Mouse (Mus musculus) intestine, embryonic 15.5 days (tissue): ENCODE measurements around the gene Man1b1. TPM values are rescaled to one million over a fixed set of nuclear protein-coding genes. Genes with fewer than 3 reads are reported as not detected.

Source experiments
- ATAC-seq: fragments of 200-750 bp; cut with Nextera tagmentation; 2 replicates; pipeline ENCODE4 v1.8.0; 2017; ENCODE audit warnings: moderate TSS enrichment, moderate library complexity
- H3K27ac ChIP-seq: fragments of 300-500 bp; sonication (generic); 2 replicates; pipeline ENCODE4 v1.5.1; 2015; ENCODE audit warnings: mild to moderate bottlenecking, inconsistent platforms
- H3K27me3 ChIP-seq: fragments of 300-500 bp; sonication (generic); replicated peaks from 2 replicates; pipeline ENCODE4 v1.6.1; 2015; ENCODE audit warnings: inconsistent platforms
- H3K36me3 ChIP-seq: fragments of 300-500 bp; sonication (generic); 2 replicates; pipeline ENCODE4 v1.6.1; 2015; ENCODE audit warnings: inconsistent platforms
- H3K4me1 ChIP-seq: fragments of 300-500 bp; sonication (generic); replicated peaks from 2 replicates; pipeline ENCODE4 v1.6.1; 2015; ENCODE audit warnings: inconsistent platforms
- H3K4me2 ChIP-seq: fragments of 300-500 bp; sonication (generic); replicated peaks from 2 replicates; pipeline ENCODE4 v1.6.1; 2015; ENCODE audit warnings: mild to moderate bottlenecking, inconsistent platforms
- H3K4me3 ChIP-seq: fragments of 300-500 bp; sonication (generic); replicated peaks from 2 replicates; pipeline ENCODE4 v1.5.1; 2015; ENCODE audit warnings: inconsistent platforms
- H3K9ac ChIP-seq: fragments of 300-500 bp; sonication (generic); 2 replicates; pipeline ENCODE4 v1.6.1; 2015; ENCODE audit warnings: inconsistent platforms
- H3K9me3 ChIP-seq: fragments of 300-500 bp; sonication (generic); 2 replicates; pipeline ENCODE4 v1.6.1; 2016; ENCODE audit warnings: inconsistent platforms
- WGBS: fragments of 180-500 bp; shearing (Covaris S2); methylation state at CpG from one replicate; pipeline ENCODE4 v1.1.7; 2015; 5-methylcytosine and 5-hydroxymethylcytosine counted together
- polyA plus RNA-seq: library from polyadenylated mRNA; unstranded; fragments of >200 nt; fragmentation: Nextera tagmentation; extraction: Ambion mirVana; gene quantifications from 2 replicates; pipeline ENCODE4 v1.2.1, GENCODE M21; 2015

Gene Man1b1
- polyA plus RNA-seq, 1 experiment from 2014 or later, result 40.2 TPM

DNA sequence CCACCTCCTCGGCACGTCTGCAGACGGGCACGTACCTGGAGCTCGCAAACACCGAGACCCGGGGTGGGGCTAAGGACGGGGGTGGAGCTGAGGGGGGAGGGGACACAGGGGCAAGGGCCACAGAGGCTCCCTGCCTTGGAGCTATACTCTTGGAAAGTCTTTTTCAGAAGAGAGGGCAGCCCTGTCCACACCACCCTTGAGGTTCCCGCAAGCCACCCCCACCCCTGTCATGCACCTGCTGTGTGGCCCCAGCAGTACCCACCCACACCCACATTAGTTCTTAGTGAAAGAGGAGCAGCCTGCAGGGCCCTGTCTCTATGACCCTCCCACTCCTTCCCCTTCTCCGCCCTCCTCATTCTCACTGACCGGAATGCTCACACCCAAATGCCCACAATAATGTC is 20.6 kb upstream of the Man1b1 start:
- H3K9me3 ChIP-seq, result no peaks in the 10 kb centered on the region
- WGBS, result 3% methylated on average over 11 of the region's 11 CpGs
- peak overlapping the region; percentile 25; the same call in 1 of the 2 replicates for H3K4me3 ChIP-seq
- H3K27me3 ChIP-seq, result peaks cover 65% of the 10 kb centered on the region
- H3K4me2 ChIP-seq, result peak overlapping the region; percentile 53
- H3K36me3 ChIP-seq, result no peaks in the 10 kb centered on the region
- ATAC-seq, result peak; percentile 93
- no peak overlapping the region for H3K27ac ChIP-seq
- no peak overlapping the region for H3K9ac ChIP-seq
- H3K4me1 ChIP-seq, result 0 out of 2 replicates have a peak, but pooled peaks cover 3% of the 10 kb centered on the region

- Histone ChIP-seq H3K4me1 (peaks cover 3% of the 10 kb centered on the region; the same call in 1 of the 2 replicates), H3K9ac (no peak overlapping the region), H3K4me2 (peak overlapping the region; percentile 75), H3K36me3 (no peaks in the 10 kb centered on the region), H3K27ac (no peak overlapping the region), H3K9me3 (no peaks in the 10 kb centered on the region), H3K27me3 (peaks cover 47% of the 10 kb centered on the region), H3K4me3 (peak overlapping the region; percentile 27)
- 6% methylated on average over 31 of the region's 31 CpGs for WGBS
- peak; percentile 31; the same call in 1 of the 2 replicates for ATAC-seq
These were observed 13.8 kb upstream of the Man1b1 start for GRCm38 (mm10) chr2:25318119-25318966.

GRCm38 (mm10) chr2:25318971-25319773 is 13.0 kb upstream of the Man1b1 start, which contains the start of gene Grin1:
Grin1 (minus strand) TSS chr2:25319187.
- Histone ChIP-seq H3K27me3 (peaks cover 45% of the 10 kb centered on the region), H3K9ac (no peak within 1 kb of the TSS)
- 10% methylated on average over 58 of the region's 58 CpGs for WGBS

DNA sequence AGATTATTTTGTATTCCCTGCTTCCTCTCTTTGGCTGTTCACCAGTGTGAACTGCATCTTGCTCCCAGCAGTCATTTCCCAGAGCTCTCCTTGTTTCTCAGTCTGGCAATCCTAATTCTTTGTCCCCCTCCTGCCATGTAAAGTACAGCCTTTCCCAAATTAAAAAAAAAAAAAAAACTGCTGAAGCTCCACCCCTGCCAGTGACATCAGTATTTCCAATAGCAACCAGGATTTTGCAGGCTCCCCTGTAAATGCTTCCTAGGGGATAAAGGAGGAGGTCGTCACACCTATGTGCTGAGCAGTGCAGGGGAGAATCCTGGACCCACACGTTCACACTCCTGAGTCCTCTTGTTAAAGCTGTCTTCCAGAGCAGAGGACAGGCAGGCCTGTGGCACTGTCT is 12.1 kb upstream of the Man1b1 start:
- no peak overlapping the region for H3K4me3 ChIP-seq
- H3K27me3 ChIP-seq, result peaks cover 43% of the 10 kb centered on the region
- no peak overlapping the region for H3K27ac ChIP-seq
- H3K9me3 ChIP-seq, result no peaks in the 10 kb centered on the region
- WGBS, result 18% methylated on average over 2 of the region's 2 CpGs
- no peak for ATAC-seq
- H3K36me3 ChIP-seq, result no peaks in the 10 kb centered on the region
- no peak overlapping the region for H3K4me2 ChIP-seq
- no peak overlapping the region for H3K9ac ChIP-seq
- peaks cover 3% of the 10 kb centered on the region; the same call in 1 of the 2 replicates for H3K4me1 ChIP-seq

More at GRCm38 (mm10) chr2:25318971-25319773, 13.0 kb upstream of the Man1b1 start, which contains the start of gene Grin1:
- Histone ChIP-seq H3K4me2 (peak within 1 kb of the TSS; percentile 75), H3K4me3 (peak within 1 kb of the TSS; percentile 27), H3K9me3 (no peaks in the 10 kb centered on the region), H3K27ac (no peak within 1 kb of the TSS), H3K4me1 (peaks cover 3% of the 10 kb centered on the region; the same call in 1 of the 2 replicates), H3K36me3 (no peaks in the 10 kb centered on the region)
- ATAC-seq, result peak; percentile 73

DNA sequence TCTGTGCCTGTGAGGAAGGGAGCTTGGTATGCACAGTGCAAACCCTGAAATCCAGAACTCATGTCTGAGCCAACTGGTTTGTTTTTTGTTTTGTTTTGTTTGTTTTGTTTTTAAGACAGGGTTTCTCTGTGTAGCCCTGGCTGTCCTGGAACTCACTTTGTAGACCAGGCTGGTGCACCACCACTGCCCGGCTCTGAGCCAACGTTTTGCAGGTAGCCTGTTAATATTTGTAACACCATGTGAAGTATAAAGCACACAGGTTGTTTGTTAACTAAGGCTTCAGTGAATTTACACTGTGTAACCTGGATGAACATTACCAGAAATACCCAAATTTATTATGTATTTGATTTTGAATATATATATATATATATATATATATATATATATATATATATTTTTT is 6.1 kb upstream of the Man1b1 start:
- H3K4me1 ChIP-seq, result no peaks in the 10 kb centered on the region
- H3K36me3 ChIP-seq, result no peaks in the 10 kb centered on the region
- H3K9ac ChIP-seq, result no peak overlapping the region
- no peaks in the 10 kb centered on the region for H3K9me3 ChIP-seq
- H3K27me3 ChIP-seq, result no peaks in the 10 kb centered on the region
- H3K4me3 ChIP-seq, result no peak overlapping the region
- 72% methylated on average over 2 of the region's 2 CpGs for WGBS
- H3K4me2 ChIP-seq, result no peak overlapping the region
- ATAC-seq, result no peak
- no peak overlapping the region for H3K27ac ChIP-seq

DNA sequence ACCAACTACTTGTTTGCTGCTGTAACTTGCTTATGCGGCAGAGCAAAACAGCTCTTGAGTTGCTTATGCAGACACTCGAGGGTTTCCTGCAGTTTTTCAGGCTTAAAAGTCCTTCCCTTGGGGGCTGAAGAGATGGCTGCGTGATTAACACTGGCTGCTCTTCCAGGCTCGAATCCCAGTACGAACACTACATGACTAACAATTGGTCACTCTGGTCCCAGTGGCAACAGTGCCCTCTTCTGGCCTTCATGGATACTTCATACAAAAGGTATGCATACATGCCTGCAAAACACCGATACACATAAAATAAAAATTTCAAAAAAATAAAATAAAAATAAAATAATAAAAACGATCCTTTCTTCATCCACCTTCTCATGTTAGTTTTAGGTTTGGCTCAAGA is 3.7 kb upstream of the Man1b1 start:
- Histone ChIP-seq H3K4me2 (no peak overlapping the region), H3K4me3 (no peak overlapping the region), H3K9me3 (no peaks in the 10 kb centered on the region), H3K9ac (no peak overlapping the region), H3K27me3 (no peaks in the 10 kb centered on the region), H3K36me3 (no peaks in the 10 kb centered on the region), H3K27ac (no peak overlapping the region), H3K4me1 (peaks cover 8% of the 10 kb centered on the region)
- ATAC-seq, result no peak
- 40% methylated on average over 7 of the region's 7 CpGs for WGBS

DNA sequence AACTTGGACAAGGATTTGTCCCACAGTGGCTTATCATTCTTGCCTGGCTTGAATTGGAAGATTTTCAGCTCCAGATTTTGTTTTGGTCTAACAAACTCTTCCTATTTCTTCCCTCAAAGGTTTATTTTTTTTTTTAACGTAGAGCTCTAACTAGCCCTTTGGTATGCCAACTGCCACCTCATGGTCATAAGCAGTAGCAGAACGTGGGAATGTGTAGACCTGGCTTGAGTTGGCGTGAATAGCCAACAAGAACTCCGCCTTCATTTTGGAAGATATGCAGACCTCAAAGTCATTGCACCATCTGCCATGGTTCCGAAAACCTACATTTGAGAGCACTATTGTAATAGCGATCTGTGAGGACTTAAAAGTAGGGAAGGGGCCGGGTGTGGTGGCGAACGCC is 668 bp upstream of the Man1b1 start:
- peak overlapping the region; percentile 64 for H3K4me2 ChIP-seq
- peak overlapping the region; percentile 89 for H3K4me3 ChIP-seq
- no peaks in the 10 kb centered on the region for H3K27me3 ChIP-seq
- ATAC-seq, result no peak
- WGBS, result 56% methylated on average over 9 of the region's 9 CpGs
- peaks cover 10% of the 10 kb centered on the region for H3K4me1 ChIP-seq
- H3K36me3 ChIP-seq, result peaks cover 15% of the 10 kb centered on the region
- H3K9me3 ChIP-seq, result no peaks in the 10 kb centered on the region
- H3K9ac ChIP-seq, result peak overlapping the region; percentile 96
- H3K27ac ChIP-seq, result no peak overlapping the region

GRCm38 (mm10) chr2:25333569-25333968 is 1.4 kb downstream of the Man1b1 start:
- Histone ChIP-seq H3K9ac (peak overlapping the region; percentile 83; the same call in 1 of the 2 replicates), H3K9me3 (no peaks in the 10 kb centered on the region), H3K36me3 (peaks cover 25% of the 10 kb centered on the region), H3K4me3 (peak overlapping the region; percentile 89), H3K27ac (no peak overlapping the region), H3K4me1 (peaks cover 10% of the 10 kb centered on the region), H3K4me2 (peak overlapping the region; percentile 88), H3K27me3 (no peaks in the 10 kb centered on the region)
- 83% methylated on average over 2 of the region's 2 CpGs for WGBS
- ATAC-seq, result no peak

DNA sequence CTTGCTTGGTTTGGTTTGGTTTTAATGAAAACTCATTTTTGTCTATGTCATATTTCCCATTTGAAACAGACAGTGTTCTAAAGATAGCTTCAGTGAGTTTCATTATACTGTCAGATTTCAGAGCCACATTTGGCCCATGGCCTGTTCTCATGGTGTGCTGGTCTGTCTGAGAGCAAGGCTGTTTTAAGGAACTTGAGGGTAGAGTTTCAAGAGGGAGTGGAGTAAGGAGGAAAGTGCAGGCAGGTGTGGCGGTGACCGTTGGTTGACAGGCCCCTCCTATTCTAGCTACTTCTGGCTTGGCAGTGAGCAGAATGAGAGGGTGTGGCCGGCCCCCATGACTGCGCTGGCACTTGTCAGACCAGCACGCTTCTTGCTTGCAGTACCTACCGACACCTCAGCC is 6.2 kb downstream of the Man1b1 start:
- H3K9me3 ChIP-seq, result no peaks in the 10 kb centered on the region
- peaks cover 3% of the 10 kb centered on the region for H3K4me1 ChIP-seq
- WGBS, result 84% methylated on average over 6 of the region's 6 CpGs
- H3K27me3 ChIP-seq, result no peaks in the 10 kb centered on the region
- H3K36me3 ChIP-seq, result peaks cover 39% of the 10 kb centered on the region
- no peak for ATAC-seq
- no peak overlapping the region for H3K27ac ChIP-seq
- no peak overlapping the region for H3K9ac ChIP-seq
- H3K4me2 ChIP-seq, result no peak overlapping the region
- H3K4me3 ChIP-seq, result no peak overlapping the region

GRCm38 (mm10) chr2:25348162-25348561 is 16.0 kb downstream of the Man1b1 start:
- 92% methylated on average over 7 of the region's 7 CpGs for WGBS
- H3K27me3 ChIP-seq, result no peaks in the 10 kb centered on the region
- ATAC-seq, result no peak
- no peak overlapping the region for H3K27ac ChIP-seq
- no peaks in the 10 kb centered on the region for H3K4me1 ChIP-seq
- H3K9me3 ChIP-seq, result no peaks in the 10 kb centered on the region
- no peak overlapping the region for H3K4me3 ChIP-seq
- H3K4me2 ChIP-seq, result no peak overlapping the region
- peaks cover 81% of the 10 kb centered on the region for H3K36me3 ChIP-seq
- H3K9ac ChIP-seq, result no peak overlapping the region

- no peaks in the 10 kb centered on the region for H3K9me3 ChIP-seq
- ATAC-seq, result no peak
- 94% methylated on average over 4 of the region's 4 CpGs for WGBS
- no peak overlapping the region for H3K4me3 ChIP-seq
- H3K27me3 ChIP-seq, result no peaks in the 10 kb centered on the region
- no peak overlapping the region for H3K9ac ChIP-seq
- H3K4me2 ChIP-seq, result no peak overlapping the region
- H3K4me1 ChIP-seq, result 0 out of 2 replicates have a peak, but pooled peaks cover under 1% of the 10 kb centered on the region
- peaks cover 70% of the 10 kb centered on the region for H3K36me3 ChIP-seq
- H3K27ac ChIP-seq, result no peak overlapping the region
These were observed 17.4 kb downstream of the Man1b1 start for GRCm38 (mm10) chr2:25349499-25349898.

DNA sequence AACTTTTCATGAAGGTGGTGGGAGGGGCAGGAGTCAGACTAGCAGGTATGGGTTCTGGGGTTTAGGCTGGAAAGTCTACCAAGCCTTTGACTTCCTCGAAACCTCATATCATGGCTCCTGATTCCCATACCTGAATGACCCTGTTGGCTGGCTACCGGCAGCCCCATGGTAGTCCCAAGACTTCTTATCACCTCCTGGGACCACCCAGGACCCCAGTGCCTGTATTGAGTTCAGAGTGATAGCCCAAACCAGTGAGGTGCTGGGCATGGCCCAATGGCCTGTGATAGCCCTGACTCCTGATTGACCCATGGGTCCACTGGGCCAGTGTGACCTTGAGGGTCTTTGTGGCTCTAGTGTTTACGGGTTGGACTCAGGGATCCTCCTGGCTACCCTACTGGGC is 18.6 kb downstream of the Man1b1 start:
- no peak for ATAC-seq
- no peaks in the 10 kb centered on the region for H3K27me3 ChIP-seq
- no peak overlapping the region for H3K27ac ChIP-seq
- no peak overlapping the region for H3K4me3 ChIP-seq
- H3K4me2 ChIP-seq, result no peak overlapping the region
- no peaks in the 10 kb centered on the region for H3K9me3 ChIP-seq
- H3K4me1 ChIP-seq, result peaks cover 12% of the 10 kb centered on the region
- WGBS, result 91% methylated on average over 3 of the region's 3 CpGs
- no peak overlapping the region for H3K9ac ChIP-seq
- H3K36me3 ChIP-seq, result peaks cover 58% of the 10 kb centered on the region
